Mouse (Mus musculus) heart, postnatal 0 days (tissue): ENCODE measurements at regions not wholly inside any gene's neighbourhood (a gene's known extent, or its start where the extent isn't known, plus 50 kb on each side); places are given as distances from the start of the nearest gene placed in this dataset.

Source experiments
- ATAC-seq: fragments of 200-750 bp; cut with Nextera tagmentation; 2 replicates; pipeline ENCODE4 v1.8.0; 2017; ENCODE audit warnings: low read depth, moderate number of reproducible peaks, moderate library complexity; ENCODE audit not compliant: insufficient read depth
- DNase-seq: peaks from one replicate; pipeline ENCODE4 v3.0.0-alpha.2; 2016; ENCODE audit warnings: low spot score
- H3K27ac ChIP-seq: fragments of 300-500 bp; sonication (generic); 2 replicates; pipeline ENCODE4 v1.5.1; 2014; ENCODE audit warnings: low read depth, mild to moderate bottlenecking
- H3K27me3 ChIP-seq: fragments of 300-500 bp; sonication (generic); 2 replicates; pipeline ENCODE4 v1.6.1; 2014; ENCODE audit warnings: low read length, mixed read lengths; ENCODE audit not compliant: control insufficient read depth, insufficient read depth
- H3K36me3 ChIP-seq: fragments of 300-500 bp; sonication (generic); replicated peaks from 2 replicates; pipeline ENCODE4 v1.6.1; 2014; ENCODE audit warnings: low read length, mixed read lengths; ENCODE audit not compliant: control insufficient read depth, insufficient read depth
- H3K4me1 ChIP-seq: fragments of 300-500 bp; sonication (generic); 2 replicates; pipeline ENCODE4 v1.6.1; 2014; ENCODE audit warnings: antibody characterized with exemption; ENCODE audit not compliant: control insufficient read depth, insufficient read depth
- H3K4me2 ChIP-seq: fragments of 300-500 bp; sonication (generic); 2 replicates; pipeline ENCODE4 v1.6.1; 2014; ENCODE audit warnings: low read depth, mild to moderate bottlenecking, low read length, moderate library complexity
- H3K4me3 ChIP-seq: fragments of 300-500 bp; sonication (generic); 2 replicates; pipeline ENCODE4 v1.5.1; 2014; ENCODE audit warnings: low read depth, low read length
- H3K9ac ChIP-seq: fragments of 300-500 bp; sonication (generic); replicated peaks from 2 replicates; pipeline ENCODE4 v1.6.1; 2014; ENCODE audit warnings: low read depth, low read length, mixed read lengths
- H3K9me3 ChIP-seq: fragments of 300-500 bp; sonication (generic); replicated peaks from 2 replicates; pipeline ENCODE4 v1.6.1; 2016; ENCODE audit warnings: low read length; ENCODE audit not compliant: control insufficient read depth
- CTCF ChIP-seq: IDR thresholded peaks from 2 replicates; pipeline ENCODE4 v1.5.1; 2016; ENCODE audit warnings: antibody characterized with exemption, control low read depth, low read depth
- EP300 ChIP-seq: IDR thresholded peaks from 2 replicates; pipeline ENCODE4 v1.6.1; 2016; ENCODE audit warnings: antibody characterized with exemption, low read depth
- WGBS: fragments of 180-500 bp; shearing (Covaris S2); extraction: QIAGEN DNeasy Blood & Tissue Kit; methylation state at CpG from one replicate; pipeline ENCODE4 v1.1.7; 2014; 5-methylcytosine and 5-hydroxymethylcytosine counted together

GRCm38 (mm10) chrX:13348415-13348814, 67.6 kb downstream of the Ddx3x start:
- DNase-seq (no peak), ATAC-seq (no peak)
- Histone ChIP-seq H3K27me3 (peaks cover 8% of the 10 kb centered on the region; the same call in 1 of the 2 replicates), H3K4me2 (no peak overlapping the region), H3K9me3 (no peaks in the 10 kb centered on the region), H3K36me3 (no peaks in the 10 kb centered on the region), H3K27ac (no peak overlapping the region), H3K9ac (no peak overlapping the region), H3K4me3 (no peak overlapping the region), H3K4me1 (no peaks in the 10 kb centered on the region)
- TF ChIP-seq EP300 (no peak), CTCF (no peak)
- 78% methylated on average over 1 of the region's 1 CpGs for WGBS

GRCm38 (mm10) chrX:13350461-13350860, 69.7 kb downstream of the Ddx3x start:
- TF ChIP-seq CTCF = no peak
- TF ChIP-seq EP300 = no peak
- ATAC-seq (no peak), DNase-seq (no peak)
- Histone ChIP-seq H3K36me3 (no peaks in the 10 kb centered on the region), H3K4me1 (no peaks in the 10 kb centered on the region), H3K27me3 (peaks cover 12% of the 10 kb centered on the region; the same call in 1 of the 2 replicates), H3K27ac (no peak overlapping the region), H3K4me2 (no peak overlapping the region), H3K4me3 (no peak overlapping the region), H3K9me3 (no peaks in the 10 kb centered on the region), H3K9ac (no peak overlapping the region)
- 58% methylated on average over 3 of the region's 3 CpGs for WGBS

- H3K27me3 ChIP-seq = peaks cover 7% of the 10 kb centered on the region; the same call in 1 of the 2 replicates
Observed at GRCm38 (mm10) chrX:13357149-13357783, 76.5 kb downstream of the Ddx3x start.

GRCm38 (mm10) chrX:13357973-13358372, 77.2 kb downstream of the Ddx3x start:
- Histone ChIP-seq H3K4me2 (no peak overlapping the region), H3K4me1 (no peaks in the 10 kb centered on the region), H3K9me3 (no peaks in the 10 kb centered on the region), H3K9ac (no peak overlapping the region), H3K27ac (no peak overlapping the region), H3K27me3 (peaks cover 5% of the 10 kb centered on the region; the same call in 1 of the 2 replicates), H3K4me3 (no peak overlapping the region), H3K36me3 (no peaks in the 10 kb centered on the region)
- WGBS = 76% methylated on average over 3 of the region's 3 CpGs
- ATAC-seq = no peak
- no peak for TF ChIP-seq EP300
- no peak for TF ChIP-seq CTCF
- no peak for DNase-seq

More at GRCm38 (mm10) chrX:13357149-13357783, 76.5 kb downstream of the Ddx3x start:
- no peak overlapping the region for H3K9ac ChIP-seq
- no peak overlapping the region for H3K4me3 ChIP-seq
- ATAC-seq (no peak), DNase-seq (no peak)
- H3K4me2 ChIP-seq = no peak overlapping the region
- H3K9me3 ChIP-seq = no peaks in the 10 kb centered on the region
- TF ChIP-seq EP300 (no peak), CTCF (no peak)
- H3K36me3 ChIP-seq = no peaks in the 10 kb centered on the region
- H3K4me1 ChIP-seq = no peaks in the 10 kb centered on the region
- H3K27ac ChIP-seq = no peak overlapping the region
- WGBS = 61% methylated on average over 5 of the region's 5 CpGs

GRCm38 (mm10) chrX:13360436-13360835, 79.7 kb downstream of the Ddx3x start:
- 81% methylated on average over 5 of the region's 5 CpGs for WGBS
- Histone ChIP-seq H3K4me2 (no peak overlapping the region), H3K9me3 (no peaks in the 10 kb centered on the region), H3K4me1 (no peaks in the 10 kb centered on the region), H3K4me3 (no peak overlapping the region), H3K27me3 (peaks cover 1% of the 10 kb centered on the region; the same call in 1 of the 2 replicates), H3K36me3 (no peaks in the 10 kb centered on the region), H3K27ac (no peak overlapping the region), H3K9ac (no peak overlapping the region)
- DNase-seq = no peak
- no peak for ATAC-seq
- TF ChIP-seq CTCF = no peak
- TF ChIP-seq EP300 = no peak

GRCm38 (mm10) chrX:13370319-13370718, 89.5 kb downstream of the Ddx3x start:
- DNase-seq (no peak), ATAC-seq (no peak)
- no peak overlapping the region for H3K27ac ChIP-seq
- H3K4me2 ChIP-seq = no peak overlapping the region
- WGBS = 77% methylated on average over 4 of the region's 4 CpGs
- no peaks in the 10 kb centered on the region for H3K9me3 ChIP-seq
- H3K27me3 ChIP-seq = no peaks in the 10 kb centered on the region
- no peak overlapping the region for H3K4me3 ChIP-seq
- H3K36me3 ChIP-seq = no peaks in the 10 kb centered on the region
- H3K4me1 ChIP-seq = no peaks in the 10 kb centered on the region
- TF ChIP-seq EP300 = no peak
- no peak for TF ChIP-seq CTCF
- H3K9ac ChIP-seq = no peak overlapping the region
